Mouse (Mus musculus) WW6 (cell line): ENCODE measurements around the gene Dnaja1.

Experiments
- DNase-seq: peaks from one replicate; pipeline ENCODE4 v3.0.0-alpha.2; 2013; ENCODE audit warnings: low read depth, low spot score

Dnaja1 gene

DNA sequence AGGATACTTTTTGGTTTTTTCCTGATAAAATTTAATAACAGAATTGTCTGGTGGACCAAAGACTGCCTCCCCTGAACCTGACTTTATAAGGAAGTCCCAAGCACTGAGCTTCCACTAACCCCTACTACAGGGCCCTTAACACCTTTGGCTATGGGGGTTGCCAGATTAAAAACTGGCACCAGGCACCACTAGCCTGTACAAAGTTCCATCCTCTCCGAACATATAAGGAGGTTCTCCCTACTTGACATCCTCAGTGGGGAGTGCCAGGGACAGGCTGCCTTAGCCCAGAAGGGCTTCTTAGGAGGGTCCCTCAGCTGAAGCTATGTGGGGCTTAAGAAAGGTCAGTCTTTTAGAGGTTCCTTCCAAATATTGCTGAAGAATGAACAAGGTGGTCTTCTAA is 13.4 kb downstream of the Dnaja1 start:
- no peak for DNase-seq

DNA sequence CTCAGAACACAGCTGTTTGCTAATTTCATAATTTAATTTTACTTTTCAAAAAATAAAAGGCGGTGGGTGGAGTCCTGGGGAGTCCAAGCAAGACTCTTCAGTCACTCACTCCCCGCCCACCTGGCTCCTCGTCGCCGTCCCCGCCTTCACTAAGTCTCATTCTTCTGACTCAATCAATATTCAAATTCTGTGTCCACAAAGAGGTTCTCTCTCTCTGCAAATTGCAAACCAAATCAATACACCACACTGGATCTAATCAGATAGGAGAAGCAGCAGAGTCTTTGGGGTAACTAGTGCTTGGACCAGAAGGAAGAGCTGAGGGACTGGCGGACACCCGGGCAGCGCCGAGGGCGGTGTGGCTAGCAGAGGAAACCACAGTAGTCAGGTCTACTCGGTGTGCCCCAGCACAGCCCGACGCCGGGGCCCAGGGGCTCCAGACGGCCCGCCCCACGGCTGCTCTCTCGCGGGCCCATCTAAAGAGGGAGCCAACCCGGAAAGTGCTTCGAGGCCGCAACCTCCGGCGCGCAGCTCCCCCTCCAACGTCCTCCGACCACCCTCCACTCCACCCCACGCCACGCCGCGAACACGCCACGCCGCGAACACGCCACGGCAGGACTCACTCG is 35.3 kb downstream of the Dnaja1 start:
- no peak for DNase-seq

DNA sequence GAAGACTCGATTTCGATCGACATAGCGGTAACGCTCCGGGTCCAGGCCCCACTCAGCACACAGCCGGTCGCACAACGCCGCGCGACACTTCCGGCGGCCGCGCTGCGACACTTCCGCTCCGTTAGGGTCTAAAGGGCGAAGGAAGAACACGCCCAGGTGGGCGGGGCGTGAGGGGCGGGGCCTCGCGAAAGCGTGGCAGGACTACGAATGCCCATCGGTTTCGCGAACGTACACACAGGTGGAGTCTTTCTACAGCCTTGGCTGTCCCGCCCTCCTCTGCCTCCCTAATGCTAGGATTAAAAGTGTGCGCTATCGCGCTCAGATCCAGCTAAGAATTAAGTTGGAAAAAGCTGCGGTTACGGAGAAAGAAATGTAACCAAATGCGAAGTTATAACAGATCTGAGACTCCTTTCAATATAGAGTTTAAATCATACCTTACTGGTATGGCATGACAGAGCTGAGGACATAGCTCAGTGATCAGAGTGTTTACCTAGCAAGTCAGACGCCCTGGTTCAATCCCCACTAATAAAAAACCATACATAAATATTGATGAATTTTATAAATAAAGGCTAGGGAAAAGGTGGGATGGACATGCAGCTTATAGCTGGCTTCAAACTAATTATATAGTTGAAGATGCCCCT is 36.0 kb downstream of the Dnaja1 start, which contains the start of gene Smu1:
Gene Smu1, minus strand, starts transcription at position 144 of the 641 bp plus-strand sequence.
- peak; percentile 97 for DNase-seq

DNA sequence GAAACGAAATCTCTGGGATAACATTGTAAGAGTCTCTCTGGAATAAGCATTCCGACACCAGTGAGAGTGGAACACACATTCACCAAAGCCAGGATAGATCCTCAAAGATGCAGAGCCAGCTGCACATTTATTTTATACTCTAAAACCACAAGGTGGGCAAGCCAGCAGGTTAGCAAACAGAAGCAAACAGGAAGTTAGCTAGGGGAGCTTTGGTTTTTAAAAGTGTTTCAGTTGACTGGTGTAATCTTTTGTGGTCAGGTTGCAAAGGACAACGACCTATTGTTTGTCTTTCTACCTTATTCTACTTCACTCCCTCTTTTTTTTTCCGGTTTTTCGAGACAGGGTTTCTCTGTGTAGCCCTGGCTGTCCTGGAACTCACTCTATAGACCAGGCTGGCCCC is 37.9 kb downstream of the Dnaja1 start:
- DNase-seq, result no peak

DNA sequence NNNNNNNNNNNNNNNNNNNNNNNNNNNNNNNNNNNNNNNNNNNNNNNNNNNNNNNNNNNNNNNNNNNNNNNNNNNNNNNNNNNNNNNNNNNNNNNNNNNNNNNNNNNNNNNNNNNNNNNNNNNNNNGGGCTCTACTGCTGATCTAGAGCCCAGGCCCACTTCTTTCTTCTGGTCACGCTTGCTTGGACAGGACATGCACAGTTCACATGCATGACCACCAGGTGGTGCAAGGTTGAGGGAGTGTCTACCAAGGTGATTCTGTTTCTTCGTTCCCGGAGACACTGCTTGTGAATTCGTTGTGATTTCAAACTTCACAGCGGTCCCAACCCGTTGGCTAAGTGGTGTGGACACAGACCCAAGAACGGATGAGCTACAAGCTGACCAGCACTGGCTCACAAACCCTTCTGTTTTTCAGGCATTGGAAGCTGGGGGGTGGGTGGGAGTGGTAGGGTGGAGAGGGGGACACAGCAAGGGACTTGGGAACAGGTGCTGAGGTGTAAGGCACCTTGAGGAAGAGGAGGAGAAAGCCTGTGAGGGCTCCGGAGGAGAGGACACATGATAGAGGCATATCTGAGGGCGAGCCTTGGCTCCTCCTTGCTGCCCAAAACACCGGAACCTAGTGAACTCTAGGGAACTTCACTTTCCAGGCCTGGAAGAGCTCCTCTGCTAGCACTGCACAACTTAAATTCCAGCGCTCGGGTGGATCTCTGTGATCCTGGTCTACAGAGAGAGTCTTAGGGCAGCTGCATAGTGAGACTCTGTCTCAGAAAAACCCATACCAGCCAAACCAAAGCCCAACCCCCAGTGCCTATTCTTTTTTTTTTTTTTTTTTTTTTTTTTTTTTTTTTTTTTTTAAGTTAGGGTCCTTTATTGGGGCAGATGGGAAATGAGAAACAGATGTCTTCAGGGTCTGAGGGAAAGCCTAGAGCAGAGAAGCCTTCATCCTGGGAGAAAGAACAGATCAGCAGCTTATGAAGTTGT is 52.6 kb downstream of the Dnaja1 start:
- DNase-seq, result peak; percentile 61

DNA sequence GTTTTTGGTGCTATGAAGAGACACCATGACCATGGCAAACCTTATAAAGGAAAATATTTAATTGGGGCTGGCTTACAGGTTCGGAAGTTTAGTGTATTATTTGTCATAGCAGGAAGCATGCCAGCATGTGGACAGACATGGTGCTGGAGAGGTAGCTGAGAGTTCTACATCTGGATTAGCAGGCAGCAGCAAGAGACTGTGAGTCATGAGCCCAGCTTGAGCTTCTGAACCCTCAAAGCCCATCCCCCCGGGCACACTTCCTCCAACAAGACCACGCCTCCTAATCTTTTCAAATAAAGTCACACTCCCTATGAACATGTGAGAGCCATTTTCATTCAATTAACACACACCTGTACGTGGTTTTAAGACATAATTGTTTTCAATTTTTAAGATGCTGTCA is 54.5 kb downstream of the Dnaja1 start:
- no peak for DNase-seq

DNA sequence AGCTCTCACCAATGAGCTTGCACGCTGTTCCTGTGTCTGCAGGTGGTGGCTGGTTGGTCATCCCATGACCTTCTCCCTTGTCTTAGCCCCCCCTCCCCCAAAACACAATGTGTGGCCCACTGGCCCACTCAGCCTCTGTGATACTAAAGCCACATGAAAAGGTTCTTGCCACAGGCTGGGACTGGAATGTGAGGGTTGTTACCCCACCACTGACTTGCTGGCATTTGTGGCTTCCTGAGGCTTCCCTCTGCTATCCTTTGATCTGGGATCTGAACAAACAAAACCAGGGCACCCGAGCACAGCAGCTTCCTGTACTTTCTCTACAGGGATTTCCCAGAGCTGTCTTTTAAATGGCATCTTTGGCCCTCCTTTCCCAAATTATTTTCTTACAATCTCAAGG is 55.2 kb downstream of the Dnaja1 start:
- no peak for DNase-seq

DNA sequence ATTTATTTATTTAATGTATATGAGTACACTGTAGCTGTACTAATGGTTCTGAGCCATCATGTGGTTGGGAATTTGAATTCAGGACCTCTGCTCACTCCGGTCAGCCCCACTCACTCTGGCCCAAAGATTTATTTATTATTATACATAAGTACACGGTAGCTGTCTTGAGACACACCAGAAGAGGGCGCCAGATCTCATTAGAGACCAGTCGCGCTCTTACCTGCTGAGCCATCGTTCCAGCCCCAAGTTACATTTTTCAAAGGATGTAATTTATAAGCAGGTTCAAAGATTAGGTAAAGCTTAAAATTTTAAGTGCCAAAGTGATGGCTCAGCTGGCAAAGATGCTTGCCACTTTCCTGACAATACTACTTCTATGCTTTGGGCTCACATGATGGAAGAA is 56.7 kb downstream of the Dnaja1 start:
- no peak for DNase-seq

DNA sequence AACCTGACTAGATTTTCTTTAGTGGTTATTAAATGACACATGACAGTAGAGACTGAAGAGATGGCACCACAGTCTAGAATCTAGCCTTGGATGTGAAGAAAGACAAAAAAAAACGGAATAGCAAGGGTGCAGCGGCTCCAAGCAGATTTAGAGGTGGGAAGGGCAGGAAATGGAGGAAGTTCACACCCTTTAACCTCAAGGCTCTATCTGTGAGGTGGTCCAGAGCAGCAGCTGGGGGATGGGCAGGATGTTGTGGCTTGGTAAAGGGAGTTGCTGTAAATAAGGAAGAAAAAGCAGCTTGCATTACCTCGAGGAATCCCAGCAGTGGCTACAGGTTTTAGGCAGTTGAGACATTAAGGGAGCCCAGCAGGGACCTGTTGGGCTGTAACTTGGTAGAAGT is 59.2 kb downstream of the Dnaja1 start:
- no peak for DNase-seq

DNA sequence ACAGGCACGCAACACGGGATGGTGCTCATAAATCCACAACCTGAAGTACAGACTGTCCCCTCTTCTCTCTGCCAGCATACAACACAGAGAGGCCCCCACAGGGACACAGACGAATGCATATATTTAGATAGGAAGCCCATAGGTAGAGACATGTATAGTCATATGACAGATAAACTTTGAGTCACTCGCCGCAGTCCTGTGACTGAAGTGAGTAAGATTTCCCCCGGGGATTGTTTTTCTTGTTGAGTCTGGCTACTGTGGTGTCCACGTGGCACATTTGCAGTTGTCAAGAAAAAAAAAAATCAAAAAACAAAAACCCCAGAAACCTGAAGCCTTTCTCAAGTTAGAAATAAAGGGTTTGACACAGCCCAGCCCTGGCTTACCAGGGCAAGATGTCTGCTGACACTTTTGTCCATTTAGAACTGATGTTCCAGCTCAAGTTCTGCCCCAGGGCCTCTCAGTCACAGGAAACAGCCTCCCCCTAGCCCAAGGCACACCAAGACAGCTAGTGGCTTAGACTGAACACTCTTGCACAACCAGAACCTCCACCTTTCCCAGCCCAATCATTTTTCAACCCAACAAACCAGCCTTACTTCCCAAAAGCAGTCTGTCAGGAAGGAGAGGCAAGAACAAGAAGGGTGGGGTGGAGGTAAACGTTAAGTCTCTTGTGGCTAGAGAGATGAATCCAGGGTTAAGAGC is 60.0 kb downstream of the Dnaja1 start:
- no peak for DNase-seq

DNA sequence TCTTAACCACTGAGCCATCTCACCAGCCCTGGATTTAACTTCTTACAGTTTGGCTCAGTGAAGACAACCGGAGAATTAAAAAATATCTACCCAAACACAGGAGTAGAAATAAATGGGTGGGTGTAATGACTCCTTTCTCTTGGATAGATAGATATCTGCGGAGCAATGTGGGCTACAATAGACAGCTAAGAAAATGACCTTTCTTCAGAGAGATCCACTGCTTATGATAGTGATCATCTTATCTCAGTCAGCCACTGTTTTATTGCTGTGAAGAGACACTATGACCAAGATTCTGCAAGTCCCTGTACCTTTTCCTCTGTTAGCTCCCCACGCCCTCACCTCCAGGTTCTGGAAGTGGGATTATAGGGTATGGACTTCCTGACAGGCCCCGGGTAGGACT is 61.1 kb downstream of the Dnaja1 start:
- DNase-seq, result no peak

DNA sequence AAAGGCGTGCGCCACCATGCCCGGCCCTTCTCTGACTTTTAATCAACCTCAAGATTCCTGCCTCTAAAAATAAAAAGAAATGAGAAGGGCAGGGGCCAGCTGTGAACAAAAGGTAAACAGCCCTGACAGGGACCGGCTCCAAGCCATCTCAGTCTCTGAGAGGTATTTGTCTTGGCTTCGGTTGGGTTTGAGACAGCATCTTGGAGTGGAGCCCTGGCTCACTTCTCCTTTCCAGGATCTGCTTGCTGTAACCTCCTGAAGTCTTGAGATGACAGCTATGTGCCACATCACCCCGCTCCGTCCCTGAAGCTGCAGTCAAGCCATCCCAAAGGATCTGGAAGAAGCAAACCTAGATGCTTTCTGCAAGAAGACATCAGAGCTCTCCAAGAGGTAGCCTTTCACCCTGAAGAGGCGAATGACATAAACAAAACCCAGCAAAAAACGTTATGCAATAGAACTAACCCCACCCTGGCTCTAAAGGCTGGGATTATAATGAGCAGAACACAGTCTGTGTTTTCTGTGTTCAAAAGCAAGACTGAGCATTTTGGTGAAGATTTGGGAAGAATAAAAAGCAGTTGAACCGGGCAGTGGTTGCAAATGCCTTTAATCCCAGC is 62.7 kb downstream of the Dnaja1 start:
- no peak for DNase-seq

DNA sequence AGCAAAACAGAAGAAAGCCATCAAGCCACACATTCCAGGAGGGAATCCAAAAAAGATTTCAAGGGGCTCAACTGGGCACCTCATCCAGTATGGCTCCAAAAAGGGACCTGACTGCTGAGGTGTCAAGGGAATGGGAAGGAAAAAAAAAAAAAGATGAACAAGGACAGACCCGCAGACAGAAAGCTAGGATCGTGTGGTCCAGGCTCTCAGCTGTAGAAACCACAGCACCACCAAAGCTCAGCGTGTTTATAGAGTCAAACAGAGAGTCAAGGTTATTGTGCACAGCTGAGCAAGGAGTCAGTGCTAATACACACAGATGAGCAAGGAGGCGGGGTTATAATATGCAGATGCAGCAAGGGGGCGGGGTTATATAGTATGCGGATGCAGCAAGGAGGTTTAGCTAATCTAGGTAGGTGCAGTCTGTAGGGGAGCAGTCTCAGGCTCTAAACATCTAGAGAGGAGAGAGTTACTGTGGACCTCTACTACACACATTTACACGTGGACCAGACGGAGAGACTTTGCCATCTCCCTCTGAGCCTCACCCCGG is 63.7 kb downstream of the Dnaja1 start:
- DNase-seq, result no peak

DNA sequence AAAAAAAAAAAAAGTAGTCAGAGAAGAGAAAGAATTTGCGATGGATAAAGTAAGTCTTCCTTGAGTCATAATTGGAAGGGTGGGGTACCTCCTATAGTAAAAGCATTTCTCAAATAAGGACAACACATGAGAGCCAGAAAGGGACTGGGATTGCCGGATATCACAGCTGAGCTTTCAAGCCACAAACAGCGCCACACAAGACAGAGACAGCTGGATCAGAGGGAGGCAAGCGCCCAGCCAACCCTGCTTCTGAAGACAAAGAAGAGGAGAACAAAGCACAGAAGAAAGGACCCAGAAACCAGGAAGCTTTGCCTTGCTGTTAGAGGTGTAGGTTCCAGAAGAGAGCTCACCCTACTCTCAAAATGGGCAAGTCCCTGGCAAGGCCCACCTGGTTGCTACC is 64.6 kb downstream of the Dnaja1 start:
- no peak for DNase-seq
